Mouse (Mus musculus): Measurements from ENCODE around the gene Creld2.

DNA sequence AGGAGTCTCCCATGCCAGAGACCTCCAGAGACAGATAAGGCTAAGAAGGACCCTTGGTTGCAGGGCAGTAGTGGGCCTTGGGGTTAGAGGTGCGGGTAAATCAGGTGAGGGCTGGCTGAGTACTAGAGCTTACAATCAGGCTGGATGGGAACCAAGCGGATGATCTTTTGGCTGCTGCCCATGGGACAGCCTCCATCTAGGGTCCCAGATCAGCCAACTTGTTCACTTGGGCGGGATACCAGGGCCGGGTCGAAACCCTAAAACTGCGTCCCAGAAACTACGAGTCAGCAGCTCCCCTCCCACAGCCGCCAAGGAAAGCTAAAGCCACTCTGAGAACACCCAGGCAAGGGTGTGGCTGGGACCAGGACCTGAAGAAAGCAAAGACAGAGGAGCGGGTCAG, 33.7 kb downstream of the Creld2 start:
- TF ChIP-seq CTCF (IDR thresholded peaks at IDR 0.05; ENCODE audit: control insufficient read depth, insufficient read depth, low read length) (no peak), POLR2A (IDR thresholded peaks at IDR 0.05; ENCODE audit: borderline replicate concordance, control insufficient read depth, low read depth, low read length) (no peak)

All from bone marrow, adult 2 months (tissue).